Mouse (Mus musculus): ENCODE results near the gene Abhd11. TPM values are rescaled to one million over a fixed set of nuclear protein-coding genes. Genes with fewer than 3 reads are reported as not detected.

The Abhd11 gene
- polyA plus RNA-seq, 1 experiment from 2014 or later = 59.9 TPM

DNA sequence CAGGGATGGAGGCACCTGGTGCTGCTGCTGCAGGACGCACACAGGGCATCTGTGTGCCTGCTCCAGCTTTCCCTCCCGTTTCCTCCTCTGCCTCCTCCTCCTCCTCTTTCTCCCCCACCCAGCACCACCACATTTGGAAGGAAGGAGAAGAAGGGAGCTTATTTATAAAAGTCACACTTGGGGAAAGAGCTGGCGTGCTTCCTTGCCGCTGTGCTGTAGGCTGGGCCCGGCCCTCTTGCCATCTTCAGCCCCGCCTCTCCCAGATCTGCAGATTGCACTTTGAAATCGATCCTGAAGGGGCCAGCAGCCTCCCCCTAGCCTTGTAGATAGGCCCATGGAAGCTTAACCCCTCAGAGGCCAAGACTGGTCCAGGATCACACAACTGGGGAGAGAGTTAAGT is 16.9 kb downstream of the Abhd11 start:
- no peak for ATAC-seq (replicated peaks; ENCODE audit: insufficient number of reproducible peaks, low FRiP score, low TSS enrichment)
- H3K4me1 ChIP-seq (ENCODE audit: control insufficient read depth, insufficient read depth, low read length) = peaks cover 33% of the 10 kb centered on the region
- H3K27ac ChIP-seq (ENCODE audit: low read depth, low read length) = no peak overlapping the region
- peak overlapping the region; percentile 70; the same call in 1 of the 2 replicates for H3K4me3 ChIP-seq (ENCODE audit: low read depth, low read length)
- peak overlapping the region; percentile 54 for H3K9ac ChIP-seq (ENCODE audit: low read depth, low read length)
- no peaks in the 10 kb centered on the region for H3K36me3 ChIP-seq (ENCODE audit: control insufficient read depth, insufficient read depth, low read length)
- H3K27me3 ChIP-seq (ENCODE audit: control insufficient read depth, insufficient read depth, low read length) = no peaks in the 10 kb centered on the region
- no peaks in the 10 kb centered on the region for H3K9me3 ChIP-seq (replicated peaks; ENCODE audit: control insufficient read depth, low read length)
- H3K4me2 ChIP-seq = peak overlapping the region; percentile 96
- WGBS (ENCODE audit: insufficient replicate concordance) = 13% methylated on average over 7 of the region's 7 CpGs

DNA sequence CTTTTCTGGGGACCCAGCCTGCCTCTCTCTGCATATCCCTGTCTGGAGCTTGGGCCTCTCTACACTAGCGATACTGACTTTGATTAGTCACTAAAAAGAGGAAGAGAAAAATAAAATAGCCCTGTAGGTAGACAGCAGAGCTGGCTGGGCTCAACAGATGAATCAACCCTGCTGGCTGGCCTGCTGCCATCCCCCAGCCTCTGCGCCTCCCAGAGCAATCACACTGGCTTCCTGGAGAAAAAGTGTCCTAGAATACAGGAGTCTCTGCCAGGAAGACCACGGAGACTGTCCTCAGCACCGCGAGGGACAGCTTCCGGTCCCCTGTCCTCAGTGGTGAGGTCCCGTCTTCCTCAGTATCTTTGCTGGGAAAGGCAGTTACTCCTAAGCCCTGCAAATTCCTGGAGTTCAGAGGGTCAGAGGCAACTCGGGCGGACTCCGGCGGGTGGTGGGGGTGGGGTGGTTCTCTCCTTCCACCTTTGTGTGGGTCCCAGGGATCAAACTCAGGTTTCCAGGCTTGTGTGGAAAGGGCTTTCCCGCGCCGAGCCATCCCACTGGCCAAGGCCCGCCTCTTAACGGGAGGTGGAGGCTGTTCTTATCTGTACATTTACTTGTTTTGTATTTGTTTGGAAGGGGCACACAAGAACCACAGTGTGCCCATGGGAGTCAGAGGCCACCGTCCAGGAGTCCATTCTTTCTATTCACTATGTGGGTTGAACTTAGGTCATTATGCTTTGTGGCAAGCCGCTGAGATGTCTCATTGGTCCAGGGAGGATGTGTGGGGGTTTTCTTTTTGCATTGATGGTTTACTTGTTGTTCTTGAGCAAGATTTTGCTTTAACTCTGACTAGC is 20.3 kb downstream of the Abhd11 start:
- no peak for ATAC-seq (replicated peaks; ENCODE audit: insufficient number of reproducible peaks, low FRiP score, low TSS enrichment)
- 48% methylated on average over 18 of the region's 18 CpGs for WGBS (ENCODE audit: insufficient replicate concordance)
- Histone ChIP-seq H3K4me1 (ENCODE audit: control insufficient read depth, insufficient read depth, low read length) (peaks cover 21% of the 10 kb centered on the region), H3K4me3 (ENCODE audit: low read depth, low read length) (no peak overlapping the region), H3K9me3 (replicated peaks; ENCODE audit: control insufficient read depth, low read length) (no peaks in the 10 kb centered on the region), H3K27me3 (ENCODE audit: control insufficient read depth, insufficient read depth, low read length) (no peaks in the 10 kb centered on the region), H3K9ac (ENCODE audit: low read depth, low read length) (0 out of 2 replicates have a peak overlapping the region, but pooled peaks have one; percentile 36), H3K36me3 (ENCODE audit: control insufficient read depth, insufficient read depth, low read length) (no peaks in the 10 kb centered on the region), H3K4me2 (peak overlapping the region; percentile 43), H3K27ac (ENCODE audit: low read depth, low read length) (no peak overlapping the region; the same call in 1 of the 2 replicates)

DNA sequence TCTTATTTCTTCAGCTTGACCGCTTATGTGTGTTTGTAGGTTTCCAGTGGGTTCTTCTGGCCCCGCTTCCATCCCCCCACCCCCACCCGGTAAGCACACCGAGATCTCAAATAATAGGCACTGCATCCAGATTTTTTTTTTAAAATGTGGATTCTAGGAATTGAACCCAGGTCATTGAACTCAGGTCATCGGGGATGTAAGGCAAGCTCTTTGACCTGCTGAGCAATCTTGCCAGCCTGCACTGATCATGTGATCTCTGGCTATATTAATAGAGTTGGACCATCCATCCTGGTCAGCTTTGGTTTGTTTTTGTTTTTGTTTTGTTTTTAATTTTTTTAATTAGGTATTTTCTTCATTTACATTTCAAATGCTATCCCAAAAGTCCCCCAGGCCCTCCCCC is 23.6 kb downstream of the Abhd11 start:
- H3K4me2 ChIP-seq = no peak overlapping the region
- ATAC-seq (replicated peaks; ENCODE audit: insufficient number of reproducible peaks, low FRiP score, low TSS enrichment) = no peak
- H3K27ac ChIP-seq (ENCODE audit: low read depth, low read length) = no peak overlapping the region
- H3K36me3 ChIP-seq (ENCODE audit: control insufficient read depth, insufficient read depth, low read length) = no peaks in the 10 kb centered on the region
- H3K9me3 ChIP-seq (replicated peaks; ENCODE audit: control insufficient read depth, low read length) = no peaks in the 10 kb centered on the region
- 85% methylated on average over 5 of the region's 5 CpGs for whole genome bisulfite sequencing (ENCODE audit: insufficient replicate concordance)
- no peak overlapping the region for H3K4me3 ChIP-seq (ENCODE audit: low read depth, low read length)
- H3K9ac ChIP-seq (ENCODE audit: low read depth, low read length) = no peak overlapping the region
- no peaks in the 10 kb centered on the region for H3K27me3 ChIP-seq (ENCODE audit: control insufficient read depth, insufficient read depth, low read length)
- peaks cover 12% of the 10 kb centered on the region for H3K4me1 ChIP-seq (ENCODE audit: control insufficient read depth, insufficient read depth, low read length)

DNA sequence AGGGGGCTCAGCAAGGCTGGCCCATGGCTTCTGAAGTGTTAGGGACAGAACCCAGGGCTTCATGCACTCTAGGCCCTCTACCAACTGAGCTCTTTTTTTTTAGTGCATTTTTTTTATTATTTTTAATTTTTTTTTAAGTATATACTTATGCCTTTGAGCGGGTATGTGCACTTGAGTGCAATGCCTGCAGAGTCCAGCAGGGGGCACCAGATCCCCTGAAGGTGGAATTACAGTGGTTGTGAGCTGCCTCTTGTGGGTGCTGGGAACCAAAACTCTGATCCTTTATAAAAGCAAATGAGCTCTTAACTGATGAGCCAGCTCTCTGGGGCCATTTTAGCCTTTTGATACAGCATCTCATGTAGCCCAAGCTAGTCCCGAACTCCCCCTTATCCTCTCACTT is 25.6 kb downstream of the Abhd11 start:
- Histone ChIP-seq H3K27me3 (ENCODE audit: control insufficient read depth, insufficient read depth, low read length) (no peaks in the 10 kb centered on the region), H3K27ac (ENCODE audit: low read depth, low read length) (no peak overlapping the region), H3K4me1 (ENCODE audit: control insufficient read depth, insufficient read depth, low read length) (peaks cover 5% of the 10 kb centered on the region), H3K9ac (ENCODE audit: low read depth, low read length) (no peak overlapping the region), H3K9me3 (replicated peaks; ENCODE audit: control insufficient read depth, low read length) (no peaks in the 10 kb centered on the region), H3K4me2 (no peak overlapping the region), H3K4me3 (ENCODE audit: low read depth, low read length) (no peak overlapping the region), H3K36me3 (ENCODE audit: control insufficient read depth, insufficient read depth, low read length) (no peaks in the 10 kb centered on the region)
- no peak for ATAC-seq (replicated peaks; ENCODE audit: insufficient number of reproducible peaks, low FRiP score, low TSS enrichment)
- WGBS (ENCODE audit: insufficient replicate concordance) = 97% methylated on average over 2 of the region's 2 CpGs

DNA sequence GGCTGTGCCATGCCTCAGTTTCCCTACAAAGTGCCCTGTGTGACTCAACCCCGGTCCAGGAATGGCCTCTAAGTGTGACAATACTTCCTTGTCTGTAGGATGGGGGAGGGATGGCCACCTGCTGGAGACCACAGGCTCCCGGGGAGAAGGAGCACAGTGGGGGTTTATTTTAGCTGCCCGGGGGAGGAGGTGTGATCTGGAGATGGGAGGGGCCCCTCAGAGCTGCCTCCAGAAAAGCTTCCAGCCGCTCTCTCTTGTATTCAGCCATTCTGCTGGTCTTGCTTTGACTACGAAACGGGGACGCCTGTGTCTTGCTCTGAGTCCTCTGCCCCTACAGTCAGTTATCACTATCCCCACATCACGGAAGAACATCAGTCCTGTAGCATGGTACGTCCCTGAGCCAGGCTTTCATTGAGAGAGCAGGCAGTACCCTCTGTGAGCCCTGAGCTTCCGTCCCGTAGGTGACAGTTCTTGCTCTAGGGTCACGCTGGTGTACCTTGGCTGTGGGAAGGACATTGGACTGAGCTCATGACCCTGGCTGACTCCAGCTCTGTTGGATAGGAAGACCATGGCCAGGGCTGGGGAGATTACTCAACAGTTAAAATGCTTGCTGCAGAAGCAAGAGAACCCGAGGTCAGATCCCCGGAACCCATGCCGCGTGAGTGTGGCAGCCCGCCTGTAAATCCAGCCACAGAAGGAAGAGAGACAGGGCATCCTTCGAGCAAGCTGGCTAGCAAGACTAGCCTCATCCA is 26.8 kb downstream of the Abhd11 start:
- Histone ChIP-seq H3K9ac (ENCODE audit: low read depth, low read length) (no peak overlapping the region), H3K9me3 (replicated peaks; ENCODE audit: control insufficient read depth, low read length) (no peaks in the 10 kb centered on the region), H3K36me3 (ENCODE audit: control insufficient read depth, insufficient read depth, low read length) (no peaks in the 10 kb centered on the region), H3K27ac (ENCODE audit: low read depth, low read length) (no peak overlapping the region), H3K4me3 (ENCODE audit: low read depth, low read length) (no peak overlapping the region), H3K27me3 (ENCODE audit: control insufficient read depth, insufficient read depth, low read length) (no peaks in the 10 kb centered on the region), H3K4me1 (ENCODE audit: control insufficient read depth, insufficient read depth, low read length) (peaks cover 17% of the 10 kb centered on the region), H3K4me2 (no peak overlapping the region)
- no peak for ATAC-seq (replicated peaks; ENCODE audit: insufficient number of reproducible peaks, low FRiP score, low TSS enrichment)
- WGBS (ENCODE audit: insufficient replicate concordance) = 51% methylated on average over 18 of the region's 18 CpGs

DNA sequence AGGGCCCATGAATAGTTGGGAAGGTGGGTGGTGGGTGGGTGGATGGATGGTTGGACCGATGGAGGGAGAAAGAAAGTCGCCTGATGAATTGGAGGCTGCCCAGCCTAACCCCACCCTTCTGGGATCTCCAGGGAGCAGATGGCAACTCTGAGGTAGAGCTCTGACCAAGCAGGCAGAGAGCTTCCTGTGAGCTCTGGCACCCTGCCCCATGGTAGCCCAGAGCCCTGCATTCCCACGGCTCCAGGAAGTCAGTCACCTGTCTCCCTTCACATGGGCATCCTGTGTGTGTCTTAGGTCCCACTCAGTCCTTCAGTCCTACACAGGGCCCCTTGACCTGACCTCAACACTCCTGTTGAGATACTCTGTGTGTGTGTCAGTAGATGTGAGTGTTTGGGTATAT is 29.0 kb downstream of the Abhd11 start:
- no peaks in the 10 kb centered on the region; the same call in none of the 2 replicates for H3K36me3 ChIP-seq (ENCODE audit: control insufficient read depth, insufficient read depth, low read length)
- H3K9ac ChIP-seq (ENCODE audit: low read depth, low read length) = no peak overlapping the region
- H3K27me3 ChIP-seq (ENCODE audit: control insufficient read depth, insufficient read depth, low read length) = no peaks in the 10 kb centered on the region
- no peak overlapping the region for H3K4me2 ChIP-seq
- 78% methylated on average over 3 of the region's 3 CpGs for WGBS (ENCODE audit: insufficient replicate concordance)
- H3K4me3 ChIP-seq (ENCODE audit: low read depth, low read length) = no peak overlapping the region
- H3K4me1 ChIP-seq (ENCODE audit: control insufficient read depth, insufficient read depth, low read length) = peaks cover 19% of the 10 kb centered on the region
- no peak for ATAC-seq (replicated peaks; ENCODE audit: insufficient number of reproducible peaks, low FRiP score, low TSS enrichment)
- H3K27ac ChIP-seq (ENCODE audit: low read depth, low read length) = no peak overlapping the region
- no peaks in the 10 kb centered on the region for H3K9me3 ChIP-seq (replicated peaks; ENCODE audit: control insufficient read depth, low read length)

DNA sequence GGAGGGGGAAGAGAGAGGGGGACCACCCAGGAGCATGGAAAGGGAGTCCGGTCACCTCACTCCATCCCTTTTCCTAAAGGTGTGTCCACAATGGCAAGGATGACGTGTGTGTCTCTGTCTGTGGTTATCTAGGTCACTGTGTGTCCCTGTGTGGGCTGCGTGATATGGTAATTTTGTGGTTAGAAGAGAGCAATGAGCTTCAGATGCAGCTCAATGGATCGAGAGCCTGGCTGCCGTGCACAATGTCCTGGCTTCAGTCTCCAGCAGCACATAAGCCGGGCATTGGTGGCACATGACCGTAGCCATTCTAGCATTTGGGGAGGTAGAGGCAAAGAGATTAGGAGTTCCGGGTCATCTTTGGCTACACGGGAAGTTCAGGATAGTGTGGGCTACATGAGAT is 30.6 kb downstream of the Abhd11 start:
- Histone ChIP-seq H3K27ac (ENCODE audit: low read depth, low read length) (no peak overlapping the region), H3K36me3 (ENCODE audit: control insufficient read depth, insufficient read depth, low read length) (no peaks in the 10 kb centered on the region; the same call in none of the 2 replicates), H3K27me3 (ENCODE audit: control insufficient read depth, insufficient read depth, low read length) (no peaks in the 10 kb centered on the region), H3K9me3 (replicated peaks; ENCODE audit: control insufficient read depth, low read length) (no peaks in the 10 kb centered on the region), H3K4me1 (ENCODE audit: control insufficient read depth, insufficient read depth, low read length) (peaks cover 19% of the 10 kb centered on the region), H3K4me3 (ENCODE audit: low read depth, low read length) (no peak overlapping the region), H3K4me2 (no peak overlapping the region), H3K9ac (ENCODE audit: low read depth, low read length) (no peak overlapping the region)
- WGBS (ENCODE audit: insufficient replicate concordance) = 77% methylated on average over 9 of the region's 9 CpGs
- ATAC-seq (replicated peaks; ENCODE audit: insufficient number of reproducible peaks, low FRiP score, low TSS enrichment) = no peak

DNA sequence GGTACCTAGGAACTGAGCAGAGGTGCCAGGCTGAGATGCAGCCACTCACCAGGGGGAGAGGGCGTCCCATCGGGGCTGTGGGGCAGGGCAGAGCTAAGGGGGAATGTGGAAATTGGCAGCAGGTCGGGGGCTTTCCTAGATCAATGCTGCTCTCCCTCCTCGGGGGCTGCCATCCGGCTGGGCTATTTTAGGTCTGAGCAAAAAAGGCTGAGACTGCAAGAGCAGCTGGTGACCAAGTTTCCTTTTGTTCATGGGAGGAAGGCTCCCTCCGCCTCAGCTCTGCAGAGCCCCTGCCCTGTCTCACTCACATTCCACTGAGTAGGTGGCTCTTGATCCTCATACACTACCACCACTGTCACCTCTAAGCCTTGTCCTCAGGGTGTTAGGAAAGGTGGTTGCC is 31.1 kb downstream of the Abhd11 start:
- H3K27me3 ChIP-seq (ENCODE audit: control insufficient read depth, insufficient read depth, low read length) = no peaks in the 10 kb centered on the region
- ATAC-seq (replicated peaks; ENCODE audit: insufficient number of reproducible peaks, low FRiP score, low TSS enrichment) = no peak
- 37% methylated on average over 6 of the region's 6 CpGs for WGBS (ENCODE audit: insufficient replicate concordance)
- no peak overlapping the region for H3K4me3 ChIP-seq (ENCODE audit: low read depth, low read length)
- no peak overlapping the region for H3K4me2 ChIP-seq
- no peaks in the 10 kb centered on the region for H3K9me3 ChIP-seq (replicated peaks; ENCODE audit: control insufficient read depth, low read length)
- H3K9ac ChIP-seq (ENCODE audit: low read depth, low read length) = no peak overlapping the region
- H3K4me1 ChIP-seq (ENCODE audit: control insufficient read depth, insufficient read depth, low read length) = peaks cover 19% of the 10 kb centered on the region
- H3K36me3 ChIP-seq (ENCODE audit: control insufficient read depth, insufficient read depth, low read length) = peaks cover 4% of the 10 kb centered on the region
- H3K27ac ChIP-seq (ENCODE audit: low read depth, low read length) = no peak overlapping the region

Measured in heart, embryonic 11.5 days (tissue).